Mouse (Mus musculus): ENCODE results near the gene Hist1h2bf. TPM values are rescaled to one million over a fixed set of nuclear protein-coding genes. Genes with fewer than 3 reads are reported as not detected.
A peak's percentile ranks its signal among the peaks of the same experiment; 100 is the strongest.
"Not testable (repeated sequence)": the region's sequence is repeated elsewhere in the genome, so short reads cannot be mapped to it uniquely, and the experiment has no call there.

Hist1h2bf gene
- polyA plus RNA-seq, 1 experiment from 2014 or later, result 3.4 TPM

DNA sequence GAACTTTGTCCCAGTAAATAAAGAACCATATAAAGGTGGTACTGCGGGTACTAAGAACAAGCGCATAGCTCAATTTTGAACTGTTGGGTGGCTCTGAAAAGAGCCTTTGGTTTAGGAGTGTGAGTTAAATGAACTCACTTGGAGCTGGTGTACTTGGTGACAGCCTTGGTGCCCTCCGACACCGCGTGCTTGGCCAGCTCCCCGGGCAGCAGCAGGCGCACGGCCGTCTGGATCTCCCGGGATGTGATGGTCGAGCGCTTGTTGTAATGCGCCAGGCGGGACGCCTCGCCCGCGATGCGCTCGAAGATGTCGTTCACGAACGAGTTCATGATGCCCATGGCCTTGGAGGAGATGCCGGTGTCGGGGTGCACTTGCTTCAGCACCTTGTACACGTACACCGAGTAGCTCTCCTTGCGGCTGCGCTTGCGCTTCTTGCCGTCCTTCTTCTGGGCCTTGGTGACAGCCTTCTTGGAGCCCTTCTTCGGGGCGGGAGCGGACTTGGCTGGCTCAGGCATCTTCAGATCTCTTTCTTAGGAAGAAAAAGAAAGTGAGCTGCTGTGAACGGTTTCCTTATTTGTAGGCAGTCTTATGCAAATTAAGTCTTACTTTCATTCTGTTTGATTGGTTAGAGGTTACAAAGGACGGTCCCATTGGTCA lies 11.6 kb upstream of the Hist1h2bf start:
- WGBS, result 0% methylated on average over 31 of the region's 36 CpGs
- H3K36me3 ChIP-seq; H3K27me3 ChIP-seq (replicated peaks); H3K9me3 ChIP-seq: not testable (repeated sequence)
- H3K9ac ChIP-seq, result peak overlapping the region; percentile 72
- peak overlapping the region; percentile 42 for H3K4me3 ChIP-seq
- H3K4me1 ChIP-seq, result peaks cover 27% of the 10 kb centered on the region
- H3K4me2 ChIP-seq (replicated peaks), result peak overlapping the region; percentile 71
- H3K27ac ChIP-seq, result peak overlapping the region; percentile 86
- peak; percentile 88 for ATAC-seq (ENCODE audit: low FRiP score, low read depth)

- H3K4me2 ChIP-seq (replicated peaks), result peak overlapping the region; percentile 71
- no peaks in the 10 kb centered on the region for H3K27me3 ChIP-seq (replicated peaks)
- peak overlapping the region; percentile 86 for H3K27ac ChIP-seq
- H3K4me1 ChIP-seq, result peaks cover 27% of the 10 kb centered on the region
- peak overlapping the region; percentile 42 for H3K4me3 ChIP-seq
- no peaks in the 10 kb centered on the region for H3K9me3 ChIP-seq
- peak overlapping the region; percentile 72 for H3K9ac ChIP-seq
- ATAC-seq (ENCODE audit: low FRiP score, low read depth), result peak; percentile 15; the same call in 1 of the 2 replicates
- H3K36me3 ChIP-seq, result no peaks in the 10 kb centered on the region
- WGBS, result under 1% methylated on average over 21 of the region's 21 CpGs
Observed at GRCm38 (mm10) chr13:23585029-23585441, 11.0 kb upstream of the Hist1h2bf start.

GRCm38 (mm10) chr13:23584331-23584730 lies 10.3 kb upstream of the Hist1h2bf start:
- Histone ChIP-seq H3K4me3 (no peak overlapping the region), H3K27ac (peak overlapping the region; percentile 86; the same call in 1 of the 2 replicates), H3K9me3 (no peaks in the 10 kb centered on the region), H3K9ac (peak overlapping the region; percentile 27), H3K4me1 (peaks cover 27% of the 10 kb centered on the region), H3K36me3 (no peaks in the 10 kb centered on the region), H3K4me2 (replicated peaks) (peak overlapping the region; percentile 71), H3K27me3 (replicated peaks) (no peaks in the 10 kb centered on the region)
- no peak for ATAC-seq (ENCODE audit: low FRiP score, low read depth)

GRCm38 (mm10) chr13:23583387-23584068 lies 9.5 kb upstream of the Hist1h2bf start:
- Histone ChIP-seq H3K4me1 (peaks cover 27% of the 10 kb centered on the region), H3K27me3 (replicated peaks) (no peaks in the 10 kb centered on the region), H3K9me3 (no peaks in the 10 kb centered on the region), H3K9ac (no peak overlapping the region), H3K27ac (no peak overlapping the region), H3K4me3 (no peak overlapping the region), H3K4me2 (replicated peaks) (peak overlapping the region; percentile 65; the same call in 1 of the 2 replicates), H3K36me3 (no peaks in the 10 kb centered on the region)
- ATAC-seq (ENCODE audit: low FRiP score, low read depth), result no peak

GRCm38 (mm10) chr13:23582219-23583056 lies 8.4 kb upstream of the Hist1h2bf start:
- H3K27ac ChIP-seq, result peak overlapping the region; percentile 27
- H3K9ac ChIP-seq, result peak overlapping the region; percentile 56
- peaks cover 27% of the 10 kb centered on the region for H3K4me1 ChIP-seq
- H3K4me2 ChIP-seq (replicated peaks), result peak overlapping the region; percentile 65
- no peak for ATAC-seq (ENCODE audit: low FRiP score, low read depth)
- H3K36me3 ChIP-seq, result no peaks in the 10 kb centered on the region
- H3K27me3 ChIP-seq (replicated peaks), result no peaks in the 10 kb centered on the region
- 5% methylated on average over 6 of the region's 6 CpGs for WGBS
- no peaks in the 10 kb centered on the region for H3K9me3 ChIP-seq
- H3K4me3 ChIP-seq, result peak overlapping the region; percentile 34

DNA sequence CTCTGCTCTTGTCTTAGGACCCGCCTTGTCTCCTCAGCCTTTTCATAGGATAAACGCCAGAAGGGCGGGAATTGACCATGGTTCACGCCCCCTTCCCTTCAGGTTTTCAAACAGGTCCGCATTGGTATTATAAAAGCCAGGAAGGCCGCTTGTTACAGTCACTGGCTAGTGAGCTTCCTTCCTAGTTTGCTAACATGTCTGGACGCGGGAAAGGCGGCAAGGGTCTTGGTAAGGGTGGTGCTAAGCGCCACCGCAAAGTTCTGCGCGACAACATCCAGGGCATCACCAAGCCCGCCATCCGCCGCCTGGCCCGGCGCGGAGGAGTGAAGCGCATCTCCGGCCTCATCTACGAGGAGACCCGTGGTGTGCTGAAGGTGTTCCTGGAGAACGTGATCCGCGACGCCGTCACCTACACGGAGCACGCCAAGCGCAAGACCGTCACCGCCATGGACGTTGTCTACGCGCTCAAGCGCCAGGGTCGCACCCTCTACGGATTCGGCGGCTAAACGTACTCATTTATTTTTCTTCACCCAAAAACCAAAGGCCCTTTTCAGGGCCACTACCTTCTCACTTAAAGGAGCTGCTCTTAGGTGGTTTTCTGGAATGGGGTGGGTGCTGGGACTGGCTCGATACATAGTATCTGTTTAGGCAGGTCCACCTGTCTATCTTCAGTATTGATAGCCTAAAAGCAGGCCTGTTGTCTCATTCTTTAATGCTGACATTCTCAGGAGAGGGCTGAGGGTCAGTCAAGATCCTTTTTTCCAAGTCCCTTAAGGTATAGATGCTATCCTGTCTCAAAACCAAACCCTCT lies 7.6 kb upstream of the Hist1h2bf start, which contains the start of gene Hist1h4d:
Hist1h4d (plus strand) TSS at position 191 of the 811 bp plus-strand sequence.
- no peaks in the 10 kb centered on the region for H3K27me3 ChIP-seq (replicated peaks)
- no peaks in the 10 kb centered on the region for H3K9me3 ChIP-seq
- peak; percentile 86 for ATAC-seq (ENCODE audit: low FRiP score, low read depth)
- H3K27ac ChIP-seq, result peak within 1 kb of the TSS; percentile 27
- H3K9ac ChIP-seq, result peak within 1 kb of the TSS; percentile 56
- WGBS, result under 1% methylated on average over 43 of the region's 43 CpGs
- no peaks in the 10 kb centered on the region for H3K36me3 ChIP-seq
- H3K4me3 ChIP-seq, result peak within 1 kb of the TSS; percentile 34
- peak within 1 kb of the TSS; percentile 65 for H3K4me2 ChIP-seq (replicated peaks)
- peaks cover 30% of the 10 kb centered on the region for H3K4me1 ChIP-seq

DNA sequence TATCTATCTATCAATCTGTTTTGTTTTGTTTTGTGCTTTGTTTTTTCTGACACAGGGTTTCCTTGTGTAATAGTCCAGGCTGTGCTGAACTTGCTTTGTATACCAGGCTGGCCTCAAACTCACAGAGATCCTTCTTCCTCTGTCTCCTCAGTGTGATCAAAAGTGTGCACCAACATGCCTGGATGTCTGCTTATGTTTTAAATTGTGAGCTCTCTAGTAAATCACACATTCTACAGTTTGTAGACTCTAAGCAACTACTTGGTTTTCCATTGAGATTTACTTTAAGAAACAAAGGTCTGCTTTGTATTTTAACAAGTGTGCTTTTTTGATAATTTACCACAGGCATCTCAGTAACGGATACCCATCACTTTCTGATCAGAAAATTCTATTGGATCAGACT lies 3.8 kb upstream of the Hist1h2bf start:
- Histone ChIP-seq H3K4me2 (replicated peaks) (no peak overlapping the region; the same call in 1 of the 2 replicates), H3K9me3 (no peaks in the 10 kb centered on the region), H3K4me1 (peaks cover 26% of the 10 kb centered on the region), H3K27ac (no peak overlapping the region), H3K4me3 (no peak overlapping the region), H3K9ac (no peak overlapping the region), H3K27me3 (replicated peaks) (no peaks in the 10 kb centered on the region), H3K36me3 (no peaks in the 10 kb centered on the region)
- 88% methylated on average over 1 of the region's 1 CpGs for WGBS
- ATAC-seq (ENCODE audit: low FRiP score, low read depth), result no peak

DNA sequence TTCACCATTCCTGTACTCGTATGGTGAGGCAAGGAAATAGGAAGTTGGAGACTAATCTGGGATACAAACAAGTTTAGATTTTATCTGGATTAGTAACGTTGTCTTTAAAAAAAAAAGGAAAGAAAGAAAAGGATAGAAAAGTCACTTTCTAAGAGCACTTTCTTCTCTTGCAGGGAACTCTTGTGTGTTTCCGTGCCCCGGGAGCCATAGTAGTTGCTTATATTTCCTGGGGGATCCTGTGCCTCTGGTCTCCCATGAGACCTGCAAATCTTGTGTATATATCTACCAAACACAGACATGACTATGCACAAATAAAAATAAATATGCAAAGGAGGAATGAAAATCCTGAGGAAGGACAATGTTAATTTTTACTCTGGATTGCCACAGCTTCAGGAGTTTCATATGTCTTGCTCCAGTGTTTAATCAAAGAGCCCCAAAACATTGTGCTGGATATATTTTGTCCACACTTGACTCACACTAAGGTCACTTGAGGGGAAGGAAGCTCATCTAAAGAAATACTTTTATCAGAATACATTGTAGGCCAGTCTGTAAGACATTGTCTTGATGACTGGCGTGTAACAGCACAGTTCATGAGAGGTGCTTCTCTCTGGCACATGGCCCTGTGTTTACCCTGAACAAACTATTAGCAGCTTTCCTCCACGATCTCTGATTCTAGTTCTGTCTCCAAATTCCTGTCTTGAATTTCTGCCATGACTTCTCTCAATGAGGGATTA lies 3.1 kb upstream of the Hist1h2bf start:
- H3K9me3 ChIP-seq, result no peaks in the 10 kb centered on the region
- no peak overlapping the region for H3K27ac ChIP-seq
- H3K4me2 ChIP-seq (replicated peaks), result peak overlapping the region; percentile 62
- H3K4me1 ChIP-seq, result peaks cover 27% of the 10 kb centered on the region
- H3K27me3 ChIP-seq (replicated peaks), result no peaks in the 10 kb centered on the region
- no peak overlapping the region for H3K9ac ChIP-seq
- H3K4me3 ChIP-seq, result 0 out of 2 replicates have a peak overlapping the region, but pooled peaks have one; percentile 41
- no peaks in the 10 kb centered on the region for H3K36me3 ChIP-seq
- WGBS, result 57% methylated on average over 6 of the region's 6 CpGs
- no peak for ATAC-seq (ENCODE audit: low FRiP score, low read depth)

DNA sequence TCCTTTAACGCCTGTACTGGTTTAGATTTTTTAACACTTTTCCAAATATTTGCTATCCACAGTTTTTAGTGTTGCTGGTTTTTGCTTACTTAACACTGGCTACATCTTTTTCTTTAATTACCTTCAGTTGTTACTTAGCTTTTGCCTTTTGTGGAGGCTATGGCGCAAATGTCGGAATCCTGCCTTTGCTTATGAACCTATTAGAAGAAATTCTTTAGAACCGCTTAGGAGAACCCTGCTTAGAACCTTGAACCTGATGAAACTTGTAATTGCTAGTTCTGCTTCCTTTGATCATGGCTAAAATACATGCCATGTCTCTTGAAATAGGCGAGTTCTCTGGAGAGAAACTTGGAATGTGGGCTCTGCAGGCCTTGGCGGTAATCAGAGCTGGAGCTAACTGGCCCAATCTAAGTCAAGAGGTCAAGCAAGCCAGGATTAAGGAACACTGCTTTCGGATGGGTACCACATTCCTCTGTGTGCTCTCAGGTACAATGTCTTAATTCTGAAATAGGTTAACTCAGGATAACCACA lies 2.4 kb upstream of the Hist1h2bf start:
- Histone ChIP-seq H3K27me3 (replicated peaks) (no peaks in the 10 kb centered on the region), H3K9me3 (no peaks in the 10 kb centered on the region), H3K27ac (peak overlapping the region; percentile 51; the same call in 1 of the 2 replicates), H3K4me3 (peak overlapping the region; percentile 41), H3K36me3 (no peaks in the 10 kb centered on the region), H3K4me1 (peaks cover 24% of the 10 kb centered on the region), H3K4me2 (replicated peaks) (peak overlapping the region; percentile 62), H3K9ac (peak overlapping the region; percentile 65)
- ATAC-seq (ENCODE audit: low FRiP score, low read depth), result no peak
- WGBS, result 7% methylated on average over 7 of the region's 7 CpGs

DNA sequence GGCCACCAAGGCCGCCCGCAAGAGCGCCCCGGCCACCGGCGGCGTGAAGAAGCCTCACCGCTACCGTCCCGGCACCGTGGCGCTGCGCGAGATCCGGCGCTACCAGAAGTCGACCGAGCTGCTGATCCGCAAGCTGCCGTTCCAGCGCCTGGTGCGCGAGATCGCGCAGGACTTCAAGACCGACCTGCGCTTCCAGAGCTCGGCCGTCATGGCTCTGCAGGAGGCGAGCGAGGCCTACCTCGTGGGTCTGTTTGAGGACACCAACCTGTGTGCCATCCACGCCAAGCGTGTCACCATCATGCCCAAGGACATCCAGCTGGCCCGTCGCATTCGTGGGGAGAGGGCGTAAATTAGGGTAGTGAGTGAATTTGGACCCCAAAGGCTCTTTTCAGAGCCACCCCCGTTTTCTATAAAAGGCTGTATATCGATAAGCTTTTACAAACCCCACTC lies 1.9 kb upstream of the Hist1h2bf start:
- not testable (repeated sequence) for H3K9me3 ChIP-seq; H3K27me3 ChIP-seq (replicated peaks); H3K36me3 ChIP-seq; ATAC-seq (ENCODE audit: low FRiP score, low read depth)
- H3K4me1 ChIP-seq, result peaks cover 24% of the 10 kb centered on the region
- H3K4me2 ChIP-seq (replicated peaks), result peak overlapping the region; percentile 62
- peak overlapping the region; percentile 65 for H3K9ac ChIP-seq
- peak overlapping the region; percentile 41 for H3K4me3 ChIP-seq
- H3K27ac ChIP-seq, result peak overlapping the region; percentile 51; the same call in 1 of the 2 replicates
- WGBS, result 2% methylated on average over 19 of the region's 40 CpGs
